Mouse (Mus musculus) cortical plate, adult 2 months (tissue): ENCODE measurements around the gene Cntrob. TPM values are rescaled to one million over a fixed set of nuclear protein-coding genes. Genes with fewer than 3 reads are reported as not detected.
A peak's percentile ranks its signal among the peaks of the same experiment; 100 is the strongest.

Source experiments
- H3K27ac ChIP-seq: fragments of 200-500 bp; 2 replicates; pipeline ENCODE4 v1.5.1; 2012; ENCODE audit warnings: low read length, control low read depth, inconsistent platforms; ENCODE audit not compliant: insufficient read depth
- H3K4me1 ChIP-seq: fragments of 200-500 bp; 2 replicates; pipeline ENCODE4 v1.6.1; 2011; ENCODE audit warnings: low read length; ENCODE audit not compliant: control insufficient read depth, insufficient read depth
- H3K4me3 ChIP-seq: fragments of 200-500 bp; 2 replicates; pipeline ENCODE4 v1.5.1; 2011; ENCODE audit warnings: mild to moderate bottlenecking, low read length, control low read depth; ENCODE audit not compliant: insufficient read depth
- CTCF ChIP-seq: fragments of 200-500 bp; IDR thresholded peaks from 2 replicates; pipeline ENCODE4 v1.5.1; 2011; ENCODE audit warnings: mild to moderate bottlenecking, control low read depth, low read length; ENCODE audit not compliant: insufficient read depth; ENCODE audit errors: extremely low read depth
- POLR2A ChIP-seq: fragments of 200-500 bp; IDR thresholded peaks from 2 replicates; pipeline ENCODE4 v1.6.1; 2011; ENCODE audit warnings: mild to moderate bottlenecking, low read length, control low read depth; ENCODE audit not compliant: insufficient read depth; ENCODE audit errors: extremely low read depth
- polyA plus RNA-seq: library from polyadenylated mRNA; depleted of rRNA; stranded (reverse); fragments of >200 nt; gene quantifications from 2 replicates; pipeline ENCODE4 v1.2.3, GENCODE M21; 2012; rRNA removed

Cntrob gene
- polyA plus RNA-seq, 1 experiment = 25.4 TPM

DNA sequence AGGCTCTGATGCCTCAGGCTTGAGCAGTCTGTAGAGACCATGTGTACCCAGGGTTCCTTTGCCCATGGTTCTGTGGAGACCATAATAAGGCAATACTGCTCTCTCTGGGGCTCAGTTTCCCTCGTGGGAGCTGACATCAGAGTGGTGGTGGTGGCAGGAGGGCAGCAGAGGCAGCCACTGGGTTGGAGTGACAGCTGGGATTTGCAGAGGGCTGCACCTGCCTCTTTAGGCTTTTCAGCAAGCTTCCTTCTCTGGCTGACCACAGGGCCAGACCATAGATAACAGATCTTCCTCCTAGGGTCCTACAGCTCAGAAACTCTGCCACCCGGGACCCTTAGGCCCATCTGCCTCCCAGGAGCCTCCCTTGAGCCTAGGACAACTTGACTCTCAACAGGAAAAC lies 66.5 kb downstream of the Cntrob start:
- no peak overlapping the region for H3K4me3 ChIP-seq
- TF ChIP-seq CTCF (no peak), POLR2A (no peak)
- H3K4me1 ChIP-seq = peaks cover 1% of the 10 kb centered on the region; the same call in 1 of the 2 replicates
- H3K27ac ChIP-seq = no peak overlapping the region

DNA sequence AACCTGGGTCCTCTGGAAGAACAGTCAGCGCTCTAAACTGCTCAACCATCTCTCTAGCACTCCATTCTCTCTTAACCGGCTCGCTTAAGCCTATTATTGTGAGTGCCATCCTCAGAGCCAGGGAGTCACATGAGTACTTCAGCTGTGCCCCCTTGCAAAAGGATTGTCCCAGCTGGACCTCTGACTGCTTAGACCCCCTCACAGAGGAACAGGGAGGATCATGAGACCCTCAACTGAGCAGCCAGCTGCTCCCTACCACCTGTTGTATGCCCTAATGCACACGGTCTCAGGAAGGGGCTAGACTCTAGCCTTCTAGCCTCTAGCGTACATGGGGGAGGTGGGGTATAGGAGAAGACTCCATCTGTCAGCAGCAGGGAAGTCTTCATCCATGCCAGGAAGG lies 68.8 kb downstream of the Cntrob start:
- peaks cover 1% of the 10 kb centered on the region; the same call in 1 of the 2 replicates for H3K4me1 ChIP-seq
- TF ChIP-seq CTCF = no peak
- no peak for TF ChIP-seq POLR2A
- no peak overlapping the region for H3K27ac ChIP-seq
- no peak overlapping the region for H3K4me3 ChIP-seq

DNA sequence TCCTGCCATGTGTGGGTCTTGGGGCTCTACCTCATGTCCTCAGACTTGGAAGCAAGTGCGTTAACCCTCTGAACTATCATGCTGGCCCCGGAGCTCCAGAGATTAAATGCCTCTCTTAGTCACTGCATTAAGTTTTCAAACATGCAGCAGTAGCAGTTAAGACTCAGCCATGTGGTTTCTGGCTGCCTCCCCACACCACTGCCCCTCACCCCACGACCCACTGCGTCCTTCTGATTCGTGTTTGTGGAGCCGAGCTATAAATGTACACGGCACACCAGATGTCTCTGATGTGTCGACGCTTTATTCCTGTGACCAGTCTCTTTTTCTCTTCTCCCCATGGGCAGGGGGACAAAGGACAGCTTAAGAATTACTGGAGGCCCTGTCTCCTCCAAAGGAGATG lies 70.4 kb downstream of the Cntrob start:
- Histone ChIP-seq H3K27ac (no peak overlapping the region), H3K4me1 (no peaks in the 10 kb centered on the region; the same call in 1 of the 2 replicates), H3K4me3 (no peak overlapping the region)
- TF ChIP-seq POLR2A (no peak), CTCF (no peak)

DNA sequence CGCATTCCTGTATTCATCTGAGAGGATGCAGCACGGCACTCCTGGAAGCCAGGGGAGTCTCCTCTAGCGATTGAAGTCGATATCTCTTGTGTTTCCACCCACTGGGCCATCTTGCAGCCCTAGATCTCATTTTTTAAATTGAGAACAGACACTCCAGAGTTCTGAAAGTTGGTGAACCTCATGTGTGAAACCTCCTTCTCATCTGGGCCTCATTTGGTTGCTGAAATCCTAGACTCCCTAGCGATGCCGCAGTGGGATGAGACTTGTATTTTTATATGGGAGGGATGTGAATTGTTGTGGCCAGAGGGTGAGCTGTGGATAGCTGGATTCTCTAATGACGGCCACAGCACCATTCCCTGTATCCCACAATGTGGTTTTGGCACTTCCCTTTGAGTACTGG lies 71.6 kb downstream of the Cntrob start:
- Histone ChIP-seq H3K4me3 (no peak overlapping the region), H3K27ac (no peak overlapping the region), H3K4me1 (no peaks in the 10 kb centered on the region; the same call in 1 of the 2 replicates)
- TF ChIP-seq CTCF = no peak
- no peak for TF ChIP-seq POLR2A

DNA sequence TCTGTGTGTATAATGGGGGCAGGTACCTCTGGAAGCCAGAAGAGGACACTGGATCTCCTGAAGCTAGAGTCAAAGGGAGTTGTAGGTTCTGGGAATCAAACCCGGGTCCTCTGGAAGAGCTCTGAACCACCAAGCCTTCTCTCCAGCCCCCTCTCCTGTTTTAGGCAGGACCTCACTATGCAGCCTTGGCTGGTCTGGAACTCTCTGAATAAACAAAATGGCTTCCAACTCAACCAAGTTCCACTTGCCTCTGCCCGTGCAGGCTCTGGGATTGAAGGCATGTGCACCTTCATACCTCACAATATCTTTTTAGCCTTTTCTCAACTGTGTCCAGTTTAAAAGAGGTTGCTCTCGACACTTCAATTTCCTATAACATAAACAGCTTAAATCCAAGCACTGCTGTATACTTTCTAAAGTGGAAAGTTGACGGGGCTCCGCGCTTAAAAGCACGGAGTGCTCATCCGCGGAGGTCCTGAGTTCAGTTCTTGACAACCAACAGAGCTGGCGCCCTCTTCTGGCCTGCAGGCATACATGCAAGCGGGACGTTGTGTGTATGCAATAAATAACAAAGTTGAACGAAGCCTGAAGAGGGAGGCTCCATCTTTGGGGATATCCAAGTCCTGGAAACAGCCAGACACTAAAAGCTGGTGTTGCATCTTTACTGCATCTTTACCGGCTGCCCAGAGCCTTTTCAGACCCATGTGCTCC lies 72.3 kb downstream of the Cntrob start:
- H3K4me1 ChIP-seq = no peaks in the 10 kb centered on the region; the same call in 1 of the 2 replicates
- no peak for TF ChIP-seq POLR2A
- TF ChIP-seq CTCF = peak; percentile 27; the same call in 1 of the 2 replicates
- no peak overlapping the region for H3K4me3 ChIP-seq
- no peak overlapping the region for H3K27ac ChIP-seq

DNA sequence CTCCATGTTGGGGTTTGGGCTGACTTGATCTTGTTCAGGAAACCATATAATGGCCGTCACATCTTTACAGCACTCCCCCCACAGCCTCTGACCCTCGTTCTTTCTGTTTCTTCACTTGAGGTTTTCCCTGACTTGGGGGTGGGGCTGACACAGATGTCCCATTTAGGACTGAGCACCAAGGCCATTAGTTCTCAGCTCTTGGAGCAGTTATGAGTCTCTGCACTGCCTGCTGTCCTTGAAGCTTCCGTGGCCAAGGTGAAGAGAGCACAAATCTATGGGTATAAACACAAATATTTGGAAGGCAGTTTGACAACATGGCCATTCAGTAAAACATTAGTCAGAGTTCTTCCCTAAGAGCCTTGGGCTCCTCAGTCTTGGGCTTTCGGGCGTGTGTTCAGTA lies 73.5 kb downstream of the Cntrob start:
- Histone ChIP-seq H3K27ac (no peak overlapping the region), H3K4me3 (no peak overlapping the region), H3K4me1 (no peaks in the 10 kb centered on the region; the same call in 1 of the 2 replicates)
- TF ChIP-seq POLR2A = no peak
- no peak for TF ChIP-seq CTCF

Other genes starting within 250 kb of the Cntrob start
- gene Vamp2, start 235.3 kb downstream of the Cntrob start, polyA plus RNA-seq = 1,153 and 1,156 TPM in 2 replicates
- 48.3 and 57.6 TPM in 2 replicates for gene Per1, start 228.6 kb downstream of the Cntrob start, polyA plus RNA-seq
- 0.50 and 0.83 TPM in 2 replicates for gene Hes7, start 203.4 kb downstream of the Cntrob start, polyA plus RNA-seq
- gene 9130213A22Rik, start 201.2 kb downstream of the Cntrob start, polyA plus RNA-seq = 2.1 and 2.3 TPM in 2 replicates
- 8.7 and 11.6 TPM in 2 replicates for gene Aloxe3, start 197.9 kb downstream of the Cntrob start, polyA plus RNA-seq
- 4.4 and 5.4 TPM in 2 replicates for gene Alox12b, start 166.8 kb downstream of the Cntrob start, polyA plus RNA-seq
- gene Alox8, start 125.9 kb downstream of the Cntrob start, polyA plus RNA-seq = 2.2 and 2.7 TPM in 2 replicates
- gene Gucy2e, start 86.7 kb downstream of the Cntrob start, polyA plus RNA-seq = 1.6 TPM in 2 replicates
- gene Trappc1, start 205 bp upstream of the Cntrob start, polyA plus RNA-seq = 73.9 and 77.0 TPM in 2 replicates
- gene Kcnab3, start 2.5 kb upstream of the Cntrob start, polyA plus RNA-seq = 96.5 and 106 TPM in 2 replicates
- gene Rnf227, start 16.7 kb upstream of the Cntrob start, polyA plus RNA-seq = 142 and 144 TPM in 2 replicates
- 242 and 274 TPM in 2 replicates for gene Chd3, start 45.6 kb upstream of the Cntrob start, polyA plus RNA-seq
- gene Naa38, start 71.7 kb upstream of the Cntrob start, polyA plus RNA-seq = 215 and 222 TPM in 2 replicates
- gene Cyb5d1, start 71.9 kb upstream of the Cntrob start, polyA plus RNA-seq = 34.3 and 35.6 TPM in 2 replicates
- gene Tmem88, start 74.5 kb upstream of the Cntrob start, polyA plus RNA-seq = 6.5 and 6.8 TPM in 2 replicates
- 5.0 and 5.3 TPM in 2 replicates for gene Kdm6b, start 89.9 kb upstream of the Cntrob start, polyA plus RNA-seq
- 1.6 and 2.1 TPM in 2 replicates for gene Dnah2, start 225.3 kb upstream of the Cntrob start, polyA plus RNA-seq
- gene Efnb3, start 236.4 kb upstream of the Cntrob start, polyA plus RNA-seq = 68.2 and 77.1 TPM in 2 replicates